Mouse (Mus musculus): ENCODE results near the gene Ccdc146.

DNA sequence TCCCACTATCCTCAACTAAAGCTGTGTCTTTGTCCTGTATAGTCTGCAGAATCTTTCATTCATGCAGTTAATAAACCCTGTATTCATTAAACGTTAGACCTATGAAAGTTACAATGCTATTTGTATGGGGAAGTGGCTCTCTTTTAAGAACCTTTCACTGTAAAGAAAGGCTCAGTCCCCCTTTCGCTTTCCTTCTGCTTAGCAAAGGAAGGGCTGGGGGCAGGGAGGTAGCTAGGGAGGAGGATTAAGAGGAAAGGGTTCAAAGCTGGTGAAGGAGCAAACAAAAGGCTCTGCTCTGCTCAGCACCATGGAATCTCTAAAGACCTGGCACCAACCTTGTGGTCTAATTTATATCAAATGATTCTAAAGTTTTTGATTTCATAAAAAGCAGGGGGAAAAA lies 57.0 kb downstream of the Ccdc146 start:
- TF ChIP-seq CTCF (IDR thresholded peaks at IDR 0.05; ENCODE audit: low read depth) (no peak), EP300 (IDR thresholded peaks at IDR 0.05; ENCODE audit: low read depth) (no peak)

Measured in liver, postnatal 0 days (tissue).